Mouse (Mus musculus) intestine, postnatal 0 days (tissue): ENCODE data around the gene Grik4. TPM values are rescaled to one million over a fixed set of nuclear protein-coding genes. Genes with fewer than 3 reads are reported as not detected.
A peak's percentile ranks its signal among the peaks of the same experiment; 100 is the strongest.

Experiments
- ATAC-seq: fragments of 200-750 bp; cut with Nextera tagmentation; 2 replicates; pipeline ENCODE4 v1.8.0; 2017; ENCODE audit warnings: mild to moderate bottlenecking, moderate TSS enrichment, moderate library complexity
- H3K27ac ChIP-seq: fragments of 300-500 bp; sonication (generic); 2 replicates; pipeline ENCODE4 v1.5.1; 2014; ENCODE audit warnings: mild to moderate bottlenecking, low read depth, low read length, moderate library complexity
- H3K27me3 ChIP-seq: fragments of 300-500 bp; sonication (generic); replicated peaks from 2 replicates; pipeline ENCODE4 v1.6.1; 2014; ENCODE audit warnings: low read length, mixed read lengths; ENCODE audit not compliant: control insufficient read depth, insufficient read depth
- H3K36me3 ChIP-seq: fragments of 300-500 bp; sonication (generic); 2 replicates; pipeline ENCODE4 v1.6.1; 2014; ENCODE audit warnings: mild to moderate bottlenecking, moderate library complexity; ENCODE audit not compliant: control insufficient read depth, insufficient read depth
- H3K4me1 ChIP-seq: fragments of 300-500 bp; sonication (generic); replicated peaks from 2 replicates; pipeline ENCODE4 v1.6.1; 2014; ENCODE audit warnings: antibody characterized with exemption, low read length, mixed read lengths; ENCODE audit not compliant: control insufficient read depth, insufficient read depth
- H3K4me2 ChIP-seq: fragments of 300-500 bp; sonication (generic); replicated peaks from 2 replicates; pipeline ENCODE4 v1.6.1; 2014; ENCODE audit warnings: low read depth, mild to moderate bottlenecking, moderate library complexity
- H3K4me3 ChIP-seq: fragments of 300-500 bp; sonication (generic); 2 replicates; pipeline ENCODE4 v1.5.1; 2014; ENCODE audit warnings: low read depth, low read length
- H3K9ac ChIP-seq: fragments of 300-500 bp; sonication (generic); 2 replicates; pipeline ENCODE4 v1.6.1; 2014; ENCODE audit warnings: mild to moderate bottlenecking, low read depth, low read length
- H3K9me3 ChIP-seq: fragments of 300-500 bp; sonication (generic); 2 replicates; pipeline ENCODE4 v1.6.1; 2016; ENCODE audit warnings: mixed run types; ENCODE audit not compliant: control insufficient read depth
- CTCF ChIP-seq: sonication (generic); IDR thresholded peaks from 2 replicates; pipeline ENCODE4 v1.5.1; 2016; ENCODE audit warnings: low read depth, mild to moderate bottlenecking, control low read depth, antibody characterized with exemption, moderate library complexity
- WGBS: fragments of 180-500 bp; shearing (Covaris S2); extraction: QIAGEN DNeasy Blood & Tissue Kit; methylation state at CpG from one replicate; pipeline ENCODE4 v1.1.7; 2014; 5-methylcytosine and 5-hydroxymethylcytosine counted together
- polyA plus RNA-seq: library from polyadenylated mRNA; unstranded; fragments of >200 nt; fragmentation: Nextera tagmentation; extraction: Ambion mirVana; gene quantifications from 2 replicates; pipeline ENCODE4 v1.2.1, GENCODE M21; 2015

Grik4 gene
- polyA plus RNA-seq, 1 experiment from 2014 or later: 0.68 TPM

- H3K9me3 ChIP-seq: no peaks in the 10 kb centered on the region
- WGBS: 43% methylated on average over 8 of the region's 8 CpGs
- no peak for TF ChIP-seq CTCF
- H3K4me2 ChIP-seq: no peak overlapping the region
- no peak overlapping the region for H3K27ac ChIP-seq
- ATAC-seq: no peak
- H3K9ac ChIP-seq: no peak overlapping the region
- H3K36me3 ChIP-seq: no peaks in the 10 kb centered on the region
- H3K27me3 ChIP-seq: no peaks in the 10 kb centered on the region
- no peak overlapping the region for H3K4me3 ChIP-seq
- H3K4me1 ChIP-seq: no peaks in the 10 kb centered on the region
These were observed 198.3 kb downstream of the Grik4 start for GRCm38 (mm10) chr9:42745982-42746381.

GRCm38 (mm10) chr9:42742385-42742784 lies 201.9 kb downstream of the Grik4 start:
- no peaks in the 10 kb centered on the region for H3K4me1 ChIP-seq
- 48% methylated on average over 5 of the region's 5 CpGs for WGBS
- H3K9me3 ChIP-seq: no peaks in the 10 kb centered on the region
- no peaks in the 10 kb centered on the region for H3K36me3 ChIP-seq
- H3K9ac ChIP-seq: no peak overlapping the region
- H3K4me3 ChIP-seq: no peak overlapping the region
- H3K27me3 ChIP-seq: no peaks in the 10 kb centered on the region
- no peak for TF ChIP-seq CTCF
- H3K4me2 ChIP-seq: no peak overlapping the region
- no peak for ATAC-seq
- H3K27ac ChIP-seq: no peak overlapping the region

- no peaks in the 10 kb centered on the region for H3K36me3 ChIP-seq
- no peak for ATAC-seq
- WGBS: 67% methylated on average over 7 of the region's 7 CpGs
- no peak for TF ChIP-seq CTCF
- H3K9me3 ChIP-seq: no peaks in the 10 kb centered on the region
- no peaks in the 10 kb centered on the region for H3K27me3 ChIP-seq
- no peak overlapping the region for H3K4me3 ChIP-seq
- no peak overlapping the region for H3K27ac ChIP-seq
- H3K4me1 ChIP-seq: no peaks in the 10 kb centered on the region
- H3K4me2 ChIP-seq: no peak overlapping the region
- no peak overlapping the region for H3K9ac ChIP-seq
These were observed 207.5 kb downstream of the Grik4 start for GRCm38 (mm10) chr9:42736697-42737335.

- Histone ChIP-seq H3K27ac (no peak overlapping the region), H3K36me3 (no peaks in the 10 kb centered on the region), H3K27me3 (no peaks in the 10 kb centered on the region), H3K4me2 (no peak overlapping the region), H3K4me3 (no peak overlapping the region), H3K4me1 (no peaks in the 10 kb centered on the region), H3K9ac (no peak overlapping the region), H3K9me3 (no peaks in the 10 kb centered on the region)
- no peak for ATAC-seq
- 64% methylated on average over 5 of the region's 5 CpGs for WGBS
- no peak for TF ChIP-seq CTCF
These were observed 209.2 kb downstream of the Grik4 start for GRCm38 (mm10) chr9:42735086-42735485.

- TF ChIP-seq CTCF: no peak
- WGBS: 82% methylated on average over 9 of the region's 9 CpGs
- no peak overlapping the region for H3K27ac ChIP-seq
- H3K9ac ChIP-seq: no peak overlapping the region
- H3K9me3 ChIP-seq: no peaks in the 10 kb centered on the region
- no peaks in the 10 kb centered on the region for H3K27me3 ChIP-seq
- H3K36me3 ChIP-seq: no peaks in the 10 kb centered on the region
- H3K4me1 ChIP-seq: no peaks in the 10 kb centered on the region
- no peak for ATAC-seq
- H3K4me3 ChIP-seq: no peak overlapping the region
- no peak overlapping the region for H3K4me2 ChIP-seq
These were observed 211.5 kb downstream of the Grik4 start for GRCm38 (mm10) chr9:42732731-42733318.

- TF ChIP-seq CTCF: no peak
- Histone ChIP-seq H3K4me1 (no peaks in the 10 kb centered on the region; the same call in 1 of the 2 replicates), H3K27me3 (no peaks in the 10 kb centered on the region), H3K9me3 (no peaks in the 10 kb centered on the region), H3K36me3 (no peaks in the 10 kb centered on the region), H3K9ac (no peak overlapping the region), H3K27ac (peak overlapping the region; percentile 89), H3K4me3 (no peak overlapping the region), H3K4me2 (no peak overlapping the region)
- ATAC-seq: no peak
- 56% methylated on average over 6 of the region's 6 CpGs for WGBS
These were observed 215.8 kb downstream of the Grik4 start for GRCm38 (mm10) chr9:42728472-42728871.
